Mouse (Mus musculus) MEL (cell line): Measurements from ENCODE around the gene Kat6b.

Experiments
- CTCF ChIP-seq, 3 experiments: IDR thresholded peaks in 2 of 3; conservative IDR thresholded peaks in 1 of 3; 2 replicates each; pipeline ENCODE4 v1.5.1; 2011 to 2012; ENCODE audit warnings: low read length in 3 of 3, low read depth in 2 of 3, mild to moderate bottlenecking in 2 of 3, improper control_type of control experiment in 1 of 3, inconsistent platforms in 1 of 3, mixed read lengths in 1 of 3, moderate library complexity in 1 of 3; ENCODE audit not compliant: control insufficient read depth in 1 of 3, insufficient read depth in 1 of 3, poor library complexity in 1 of 3, severe bottlenecking in 1 of 3
- EP300 ChIP-seq, 2 experiments: IDR thresholded peaks; 2 replicates each; pipeline ENCODE4 v1.6.1; 2011; ENCODE audit warnings: improper control_type of control experiment in 2 of 2, low read length in 2 of 2, low read depth in 1 of 2, mild to moderate bottlenecking in 1 of 2
- ETS1 ChIP-seq: IDR thresholded peaks from 2 replicates; pipeline ENCODE4 v1.6.1; 2012; ENCODE audit warnings: low read depth, mild to moderate bottlenecking, inconsistent platforms, low read length, improper control_type of control experiment, moderate library complexity
- GATA1 ChIP-seq: IDR thresholded peaks from 2 replicates; pipeline ENCODE4 v1.6.1; 2011; ENCODE audit warnings: low read depth, low read length, improper control_type of control experiment
- MYB ChIP-seq: IDR thresholded peaks from 2 replicates; pipeline ENCODE4 v1.6.1; 2011; ENCODE audit warnings: mild to moderate bottlenecking, low read depth, low read length, improper control_type of control experiment
- NRF1 ChIP-seq: IDR thresholded peaks from 2 replicates; pipeline ENCODE4 v1.6.1; 2014; ENCODE audit warnings: low read depth, mild to moderate bottlenecking, inconsistent platforms, low read length, improper control_type of control experiment, moderate library complexity; ENCODE audit not compliant: poor library complexity, insufficient read depth, severe bottlenecking
- POLR2A ChIP-seq, 2 experiments: IDR thresholded peaks; 2 replicates each; pipeline ENCODE4 v1.6.1; 2011 to 2012; ENCODE audit warnings: low read length in 2 of 2, mild to moderate bottlenecking in 2 of 2, control low read depth in 1 of 2, improper control_type of control experiment in 1 of 2, low read depth in 1 of 2, moderate library complexity in 1 of 2; ENCODE audit not compliant: control insufficient read depth in 1 of 2, insufficient read depth in 1 of 2, poor library complexity in 1 of 2
- POLR2AphosphoS2 ChIP-seq: IDR thresholded peaks from 2 replicates; pipeline ENCODE4 v1.6.1; 2011; ENCODE audit warnings: low read length, improper control_type of control experiment
- SIN3A ChIP-seq: IDR thresholded peaks from 2 replicates; pipeline ENCODE4 v1.6.1; 2012; ENCODE audit warnings: low read length, improper control_type of control experiment, inconsistent platforms

- TF ChIP-seq NRF1 (no peak), POLR2A (IDR thresholded peaks at IDR 0.05; ENCODE audit: control insufficient read depth in 1 of 2, insufficient read depth in 1 of 2, low read depth in 1 of 2, low read length in 2 of 2, poor library complexity in 1 of 2) (no peak), CTCF (IDR thresholded peaks at IDR 0.05 in 2 of 3, conservative IDR thresholded peaks at IDR 0.05 in 1 of 3; ENCODE audit: control insufficient read depth in 1 of 3, insufficient read depth in 1 of 3, low read depth in 2 of 3, low read length in 3 of 3, poor library complexity in 1 of 3, severe bottlenecking in 1 of 3) (no peak), EP300 (IDR thresholded peaks at IDR 0.05; ENCODE audit: low read depth in 1 of 2, low read length in 2 of 2) (no peak), GATA1 (no peak), SIN3A (no peak), MYB (no peak), POLR2AphosphoS2 (no peak), ETS1 (no peak)
Observed at GRCm38 (mm10) chr14:21552958-21553357, 71.7 kb downstream of the Kat6b start.
